Mouse (Mus musculus): ENCODE measurements at regions not wholly inside any gene's neighbourhood (a gene's known extent, or its start where the extent isn't known, plus 50 kb on each side); places are given as distances from the start of the nearest gene placed in this dataset.

GRCm38 (mm10) chr13:44312237-44312636 is 417.0 kb upstream of the Jarid2 start:
- in situ Hi-C loops (cut with MboI; ENCODE audit: unreplicated experiment in 2 of 2) = no loop called here

- in situ Hi-C loops (cut with MboI; ENCODE audit: unreplicated experiment in 2 of 2) = no loop called here
Observed at GRCm38 (mm10) chr13:44316747-44317446, 412.4 kb upstream of the Jarid2 start.

- in situ Hi-C loops (cut with MboI; ENCODE audit: unreplicated experiment in 2 of 2) = no loop called here
Observed at GRCm38 (mm10) chr13:44317596-44317995, 411.7 kb upstream of the Jarid2 start.

GRCm38 (mm10) chr13:44319101-44319500 is 410.2 kb upstream of the Jarid2 start:
- in situ Hi-C loops (cut with MboI; ENCODE audit: unreplicated experiment in 2 of 2) = no loop called here

GRCm38 (mm10) chr13:44319511-44319910 is 409.8 kb upstream of the Jarid2 start:
- in situ Hi-C loops (cut with MboI; ENCODE audit: unreplicated experiment in 2 of 2) = no loop called here

GRCm38 (mm10) chr13:44320311-44320710 is 409.0 kb upstream of the Jarid2 start:
- in situ Hi-C loops (cut with MboI; ENCODE audit: unreplicated experiment in 2 of 2) = no loop called here

GRCm38 (mm10) chr13:44321009-44321596 is 408.2 kb upstream of the Jarid2 start:
- in situ Hi-C loops (cut with MboI; ENCODE audit: unreplicated experiment in 2 of 2) = no loop called here

GRCm38 (mm10) chr13:44328416-44328815 is 400.9 kb upstream of the Jarid2 start:
- in situ Hi-C loops (cut with MboI; ENCODE audit: unreplicated experiment in 2 of 2) = no loop called here

GRCm38 (mm10) chr13:44329161-44329560 is 400.1 kb upstream of the Jarid2 start:
- in situ Hi-C loops (cut with MboI; ENCODE audit: unreplicated experiment in 2 of 2) = no loop called here

GRCm38 (mm10) chr13:44329701-44330100 is 399.6 kb upstream of the Jarid2 start:
- in situ Hi-C loops (cut with MboI; ENCODE audit: unreplicated experiment in 2 of 2) = no loop called here

- in situ Hi-C loops (cut with MboI; ENCODE audit: unreplicated experiment in 2 of 2) = no loop called here
Observed at GRCm38 (mm10) chr13:44332716-44333240, 396.5 kb upstream of the Jarid2 start.

GRCm38 (mm10) chr13:44339061-44339741 is 390.1 kb upstream of the Jarid2 start:
- in situ Hi-C loops (cut with MboI; ENCODE audit: unreplicated experiment in 2 of 2) = no loop called here

- in situ Hi-C loops (cut with MboI; ENCODE audit: unreplicated experiment in 2 of 2) = no loop called here
Observed at GRCm38 (mm10) chr13:44345094-44345493, 384.2 kb upstream of the Jarid2 start.

GRCm38 (mm10) chr13:44346636-44347035 is 382.6 kb upstream of the Jarid2 start:
- in situ Hi-C loops (cut with MboI; ENCODE audit: unreplicated experiment in 2 of 2) = no loop called here

- in situ Hi-C loops (cut with MboI; ENCODE audit: unreplicated experiment in 2 of 2) = no loop called here
Observed at GRCm38 (mm10) chr13:44347662-44348061, 381.6 kb upstream of the Jarid2 start.

GRCm38 (mm10) chr13:44353899-44354298 is 375.4 kb upstream of the Jarid2 start:
- in situ Hi-C loops (cut with MboI; ENCODE audit: unreplicated experiment in 2 of 2) = no loop called here

GRCm38 (mm10) chr13:44355771-44356221 is 373.5 kb upstream of the Jarid2 start:
- in situ Hi-C loops (cut with MboI; ENCODE audit: unreplicated experiment in 2 of 2) = no loop called here

- in situ Hi-C loops (cut with MboI; ENCODE audit: unreplicated experiment in 2 of 2) = no loop called here
Observed at GRCm38 (mm10) chr13:44356981-44357380, 372.3 kb upstream of the Jarid2 start.

- in situ Hi-C loops (cut with MboI; ENCODE audit: unreplicated experiment in 2 of 2) = no loop called here
Observed at GRCm38 (mm10) chr13:44359344-44359743, 369.9 kb upstream of the Jarid2 start.

- in situ Hi-C loops (cut with MboI; ENCODE audit: unreplicated experiment in 2 of 2) = no loop called here
Observed at GRCm38 (mm10) chr13:44360016-44360415, 369.3 kb upstream of the Jarid2 start.

- in situ Hi-C loops (cut with MboI; ENCODE audit: unreplicated experiment in 2 of 2) = no loop called here
Observed at GRCm38 (mm10) chr13:44360725-44361290, 368.5 kb upstream of the Jarid2 start.
